Mouse (Mus musculus) heart, embryonic 10.5 days (tissue): ENCODE results near the gene Endov. TPM values are rescaled to one million over a fixed set of nuclear protein-coding genes. Genes with fewer than 3 reads are reported as not detected.

Experiments used
- DNase-seq: peaks from one replicate; pipeline ENCODE4 v3.0.0-alpha.2; 2017; ENCODE audit warnings: low spot score
- H3K27ac ChIP-seq: fragments of 300-500 bp; sonication (generic); 2 replicates; pipeline ENCODE4 v1.5.1; 2016; ENCODE audit warnings: mild to moderate bottlenecking
- H3K27me3 ChIP-seq: fragments of 300-500 bp; sonication (generic); 2 replicates; pipeline ENCODE4 v1.6.1; 2016; ENCODE audit warnings: mild to moderate bottlenecking; ENCODE audit not compliant: poor library complexity, insufficient read depth, severe bottlenecking
- H3K36me3 ChIP-seq: fragments of 300-500 bp; sonication (generic); 2 replicates; pipeline ENCODE4 v1.6.1; 2016; ENCODE audit warnings: mild to moderate bottlenecking, moderate library complexity
- H3K4me1 ChIP-seq: fragments of 300-500 bp; sonication (generic); 2 replicates; pipeline ENCODE4 v1.6.1; 2016; ENCODE audit warnings: mild to moderate bottlenecking
- H3K4me3 ChIP-seq: fragments of 300-500 bp; sonication (generic); 2 replicates; pipeline ENCODE4 v1.5.1; 2016; ENCODE audit warnings: mild to moderate bottlenecking, moderate library complexity
- H3K9me3 ChIP-seq: fragments of 300-500 bp; sonication (generic); 2 replicates; pipeline ENCODE4 v1.6.1; 2016; ENCODE audit warnings: mild to moderate bottlenecking, moderate library complexity
- WGBS: fragments of 180-500 bp; shearing (Covaris S2); methylation state at CpG from one replicate; pipeline ENCODE4 v1.1.7; 2016; 5-methylcytosine and 5-hydroxymethylcytosine counted together
- polyA plus RNA-seq: library from polyadenylated mRNA; unstranded; fragments of >200 nt; fragmentation: Nextera tagmentation; extraction: Ambion mirVana; gene quantifications from 2 replicates; pipeline ENCODE4 v1.2.1, GENCODE M21; 2016

Endov gene
- polyA plus RNA-seq, 1 experiment from 2014 or later, result 17.2 TPM

- Histone ChIP-seq H3K4me3 (no peak overlapping the region), H3K27me3 (0 out of 2 replicates have a peak, but pooled peaks cover 6% of the 10 kb centered on the region), H3K27ac (no peak overlapping the region), H3K36me3 (peaks cover 68% of the 10 kb centered on the region), H3K9me3 (no peaks in the 10 kb centered on the region), H3K4me1 (0 out of 2 replicates have a peak, but pooled peaks cover 6% of the 10 kb centered on the region)
- DNase-seq, result no peak
- 78% methylated on average over 4 of the region's 4 CpGs for WGBS
Measured at GRCm38 (mm10) chr11:119506386-119506785, 15.2 kb downstream of the Endov start.

GRCm38 (mm10) chr11:119507772-119508171, 16.6 kb downstream of the Endov start:
- H3K27me3 ChIP-seq, result peaks cover 13% of the 10 kb centered on the region; the same call in 1 of the 2 replicates
- DNase-seq, result no peak
- peaks cover 54% of the 10 kb centered on the region for H3K36me3 ChIP-seq
- no peak overlapping the region for H3K4me3 ChIP-seq
- H3K9me3 ChIP-seq, result no peaks in the 10 kb centered on the region
- peaks cover 18% of the 10 kb centered on the region; the same call in 1 of the 2 replicates for H3K4me1 ChIP-seq
- 78% methylated on average over 8 of the region's 8 CpGs for WGBS
- no peak overlapping the region for H3K27ac ChIP-seq

- DNase-seq, result no peak
- H3K4me1 ChIP-seq, result peaks cover 26% of the 10 kb centered on the region; the same call in 1 of the 2 replicates
- H3K9me3 ChIP-seq, result no peaks in the 10 kb centered on the region
- H3K36me3 ChIP-seq, result peaks cover 43% of the 10 kb centered on the region
- no peak overlapping the region for H3K4me3 ChIP-seq
- 72% methylated on average over 5 of the region's 5 CpGs for WGBS
- peaks cover 26% of the 10 kb centered on the region for H3K27me3 ChIP-seq
- no peak overlapping the region for H3K27ac ChIP-seq
Measured at GRCm38 (mm10) chr11:119509165-119509776, 18.1 kb downstream of the Endov start.

- Histone ChIP-seq H3K9me3 (no peaks in the 10 kb centered on the region), H3K4me3 (no peak overlapping the region), H3K27ac (no peak overlapping the region), H3K36me3 (peaks cover 7% of the 10 kb centered on the region), H3K27me3 (peaks cover 65% of the 10 kb centered on the region), H3K4me1 (peaks cover 45% of the 10 kb centered on the region)
- WGBS, result 50% methylated on average over 9 of the region's 9 CpGs
- no peak for DNase-seq
Measured at GRCm38 (mm10) chr11:119513038-119513659, 22.0 kb downstream of the Endov start.

- H3K27ac ChIP-seq, result no peak overlapping the region
- peak overlapping the region; percentile 54 for H3K4me3 ChIP-seq
- peaks cover 73% of the 10 kb centered on the region for H3K27me3 ChIP-seq
- 48% methylated on average over 16 of the region's 16 CpGs for WGBS
- DNase-seq, result no peak
- no peaks in the 10 kb centered on the region for H3K36me3 ChIP-seq
- no peaks in the 10 kb centered on the region for H3K9me3 ChIP-seq
- H3K4me1 ChIP-seq, result peaks cover 45% of the 10 kb centered on the region
Measured at GRCm38 (mm10) chr11:119514108-119514860, 23.1 kb downstream of the Endov start.

GRCm38 (mm10) chr11:119514967-119515636, 24.0 kb downstream of the Endov start:
- Histone ChIP-seq H3K36me3 (no peaks in the 10 kb centered on the region), H3K9me3 (no peaks in the 10 kb centered on the region), H3K27ac (no peak overlapping the region), H3K4me1 (peaks cover 45% of the 10 kb centered on the region), H3K27me3 (peaks cover 79% of the 10 kb centered on the region), H3K4me3 (peak overlapping the region; percentile 54)
- DNase-seq, result no peak
- WGBS, result 4% methylated on average over 21 of the region's 21 CpGs

GRCm38 (mm10) chr11:119515823-119516676, 24.9 kb downstream of the Endov start:
- no peak overlapping the region for H3K4me3 ChIP-seq
- peaks cover 73% of the 10 kb centered on the region for H3K27me3 ChIP-seq
- DNase-seq, result no peak
- H3K27ac ChIP-seq, result no peak overlapping the region
- WGBS, result 64% methylated on average over 16 of the region's 16 CpGs
- H3K9me3 ChIP-seq, result no peaks in the 10 kb centered on the region
- H3K36me3 ChIP-seq, result no peaks in the 10 kb centered on the region
- H3K4me1 ChIP-seq, result peaks cover 39% of the 10 kb centered on the region

GRCm38 (mm10) chr11:119516677-119517361, 25.7 kb downstream of the Endov start:
- Histone ChIP-seq H3K27me3 (peaks cover 73% of the 10 kb centered on the region), H3K4me1 (peaks cover 36% of the 10 kb centered on the region), H3K4me3 (no peak overlapping the region), H3K36me3 (no peaks in the 10 kb centered on the region), H3K9me3 (no peaks in the 10 kb centered on the region), H3K27ac (no peak overlapping the region)
- no peak for DNase-seq
- 63% methylated on average over 12 of the region's 12 CpGs for WGBS

GRCm38 (mm10) chr11:119519387-119519786, 28.2 kb downstream of the Endov start:
- WGBS, result 95% methylated on average over 1 of the region's 1 CpGs
- Histone ChIP-seq H3K9me3 (no peaks in the 10 kb centered on the region), H3K36me3 (no peaks in the 10 kb centered on the region), H3K4me3 (no peak overlapping the region), H3K4me1 (peaks cover 21% of the 10 kb centered on the region), H3K27me3 (peaks cover 52% of the 10 kb centered on the region), H3K27ac (no peak overlapping the region)
- no peak for DNase-seq

- Histone ChIP-seq H3K27ac (no peak overlapping the region), H3K9me3 (no peaks in the 10 kb centered on the region), H3K36me3 (no peaks in the 10 kb centered on the region), H3K27me3 (peaks cover 44% of the 10 kb centered on the region), H3K4me3 (no peak overlapping the region), H3K4me1 (peaks cover 15% of the 10 kb centered on the region)
- WGBS, result 49% methylated on average over 5 of the region's 5 CpGs
- no peak for DNase-seq
Measured at GRCm38 (mm10) chr11:119520005-119520712, 29.0 kb downstream of the Endov start.

GRCm38 (mm10) chr11:119520713-119521063, 29.5 kb downstream of the Endov start:
- Histone ChIP-seq H3K27me3 (peaks cover 39% of the 10 kb centered on the region), H3K9me3 (no peaks in the 10 kb centered on the region), H3K27ac (no peak overlapping the region), H3K36me3 (no peaks in the 10 kb centered on the region), H3K4me3 (no peak overlapping the region), H3K4me1 (peaks cover 12% of the 10 kb centered on the region)
- DNase-seq, result no peak
